Mouse (Mus musculus) natural killer cell, adult 2 months (primary cell): ENCODE results near the gene Clstn3.
"Not testable (repeated sequence)": the region's sequence is repeated elsewhere in the genome, so short reads cannot be mapped to it uniquely, and the experiment has no call there.

ENCODE experiments used
- DNase-seq, 2 experiments: peaks; one replicate each; pipeline ENCODE4 v3.0.0; 2022; ENCODE audit warnings: low spot score in 2 of 2

The Clstn3 gene

GRCm38 (mm10) chr6:124414150-124414926 is 50.3 kb downstream of the Clstn3 start:
- DNase-seq: peak; percentile 3 to 46

GRCm38 (mm10) chr6:124413770-124414149 is 50.8 kb downstream of the Clstn3 start:
- no peak for DNase-seq

- no peak for DNase-seq
These were observed 56.2 kb downstream of the Clstn3 start for GRCm38 (mm10) chr6:124408355-124408754.

- DNase-seq: no peak
These were observed 57.4 kb downstream of the Clstn3 start for GRCm38 (mm10) chr6:124407180-124407579.

- no peak for DNase-seq
These were observed 58.3 kb downstream of the Clstn3 start for GRCm38 (mm10) chr6:124406326-124406725.

- no peak for DNase-seq
These were observed 64.9 kb downstream of the Clstn3 start for GRCm38 (mm10) chr6:124399738-124400137.

- DNase-seq: not testable (repeated sequence)
These were observed 69.6 kb downstream of the Clstn3 start for GRCm38 (mm10) chr6:124394991-124395390.
